Comparison of ENCODE assay signal across 24 mouse cellular contexts in the genomic region with DNA sequence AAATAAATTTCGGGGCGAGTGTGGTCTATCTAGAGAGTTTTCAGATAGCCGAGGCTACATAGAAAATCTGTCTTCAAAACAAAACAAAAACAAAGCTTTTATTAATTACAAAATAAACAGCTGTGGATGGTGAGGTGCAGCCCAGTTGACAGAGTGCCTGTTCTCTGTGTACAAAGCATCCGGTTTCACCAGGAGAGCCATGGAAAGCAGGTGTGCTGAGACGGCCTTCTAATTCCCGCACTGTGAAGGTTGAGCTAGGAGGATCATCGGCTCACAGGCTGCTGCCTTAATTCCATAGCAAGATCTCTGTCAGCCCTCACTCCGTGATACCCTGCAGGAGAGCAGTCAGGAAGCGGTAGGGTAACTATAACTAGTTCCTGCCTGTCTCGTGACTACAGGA.
DNase-seq lines count a peak whose midpoint lies in the region; ATAC-seq lines count a peak whose summit lies in the region.
"Had no signal": no experiment of that assay in that cellular context is flagged by ENCODE, and none has a peak within 500 bp of the region (broad histone marks: within the 10 kb centered on the region; RNA-seq: fewer than 3 reads in every experiment).

No protein-coding gene starts in this region.

- no peak overlapping the region for H3K9ac ChIP-seq in embryonic facial prominence, embryonic 14.5 days (ENCODE audit: low read depth, low read length)
- H3K9ac ChIP-seq in embryonic facial prominence, embryonic 15.5 days, result no peak overlapping the region
- no peak overlapping the region for H3K9ac ChIP-seq in stomach, embryonic 15.5 days
- H3K9ac ChIP-seq: embryonic facial prominence, embryonic 13.5 days; forebrain, embryonic 15.5 days; heart, embryonic 12.5 days; hindbrain, embryonic 15.5 days had no signal

- H3K4me2 ChIP-seq in embryonic facial prominence, embryonic 14.5 days (ENCODE audit: low read depth, low read length), result no peak overlapping the region
- no peak overlapping the region for H3K4me2 ChIP-seq in embryonic facial prominence, embryonic 15.5 days (replicated peaks)
- H3K4me2 ChIP-seq in stomach, embryonic 15.5 days, result no peak overlapping the region
- H3K4me2 ChIP-seq: embryonic facial prominence, embryonic 13.5 days; forebrain, embryonic 15.5 days; heart, embryonic 12.5 days; hindbrain, embryonic 15.5 days had no signal

- H3K27ac ChIP-seq in embryonic facial prominence, embryonic 14.5 days (replicated peaks; ENCODE audit: low read depth, low read length), result no peak overlapping the region
- no peak overlapping the region for H3K27ac ChIP-seq in embryonic facial prominence, embryonic 10.5 days (replicated peaks)
- no peak overlapping the region for H3K27ac ChIP-seq in embryonic facial prominence, embryonic 15.5 days (replicated peaks)
- H3K27ac ChIP-seq in stomach, embryonic 15.5 days, result peak overlapping the region; percentile 8; the same call in 1 of the 2 replicates
- H3K27ac ChIP-seq: embryonic facial prominence, embryonic 13.5 days; forebrain, embryonic 10.5 days; forebrain, embryonic 15.5 days; heart, adult 2 months; hindbrain, embryonic 15.5 days had no signal

- no peaks in the 10 kb centered on the region for H3K27me3 ChIP-seq in embryonic facial prominence, embryonic 14.5 days (replicated peaks; ENCODE audit: control insufficient read depth, insufficient read depth, low read length)
- H3K27me3 ChIP-seq in embryonic facial prominence, embryonic 10.5 days (replicated peaks; ENCODE audit: low read depth, poor library complexity, severe bottlenecking), result no peaks in the 10 kb centered on the region
- H3K27me3 ChIP-seq in embryonic facial prominence, embryonic 15.5 days, result no peaks in the 10 kb centered on the region
- no peaks in the 10 kb centered on the region for H3K27me3 ChIP-seq in stomach, embryonic 15.5 days (replicated peaks)
- H3K27me3 ChIP-seq: embryonic facial prominence, embryonic 13.5 days; forebrain, embryonic 15.5 days; heart, embryonic 12.5 days; hindbrain, embryonic 15.5 days had no signal

- H3K4me3 ChIP-seq in embryonic facial prominence, embryonic 14.5 days (ENCODE audit: low read depth, low read length), result no peak overlapping the region
- no peak overlapping the region for H3K4me3 ChIP-seq in embryonic facial prominence, embryonic 10.5 days
- no peak overlapping the region for H3K4me3 ChIP-seq in embryonic facial prominence, embryonic 15.5 days (replicated peaks)
- H3K4me3 ChIP-seq in stomach, embryonic 15.5 days (replicated peaks), result no peak overlapping the region
- H3K4me3 ChIP-seq: embryonic facial prominence, embryonic 13.5 days; erythroblast, embryonic 14.5 days; forebrain, embryonic 10.5 days; forebrain, embryonic 15.5 days; heart, adult 2 months; heart, embryonic 12.5 days; hindbrain, embryonic 15.5 days had no signal

- peak; percentile 45 for DNase-seq in embryonic facial prominence, embryonic 14.5 days (ENCODE audit: low spot score)
- no peak for DNase-seq in embryonic facial prominence, embryonic 10.5 days (ENCODE audit: low spot score)
- DNase-seq in lung, postnatal 36 days, result peak; percentile 12
- DNase-seq in lung, postnatal 25 days (ENCODE audit: low spot score), result no peak
- no peak for DNase-seq in cerebellum, postnatal 25 days
- DNase-seq: adrenal gland, adult 8-10 months; adrenal gland, postnatal 36 days; B cell, adult 2 months; cerebellum, adult 11 months; cerebellum, adult 8-10 months; cerebellum, postnatal 14 days; heart, adult 2 months; heart, postnatal 36 days had no signal

- no peaks in the 10 kb centered on the region for H3K4me1 ChIP-seq in embryonic facial prominence, embryonic 14.5 days (ENCODE audit: control insufficient read depth, insufficient read depth, low read length)
- H3K4me1 ChIP-seq in embryonic facial prominence, embryonic 10.5 days, result no peaks in the 10 kb centered on the region
- no peaks in the 10 kb centered on the region for H3K4me1 ChIP-seq in embryonic facial prominence, embryonic 15.5 days
- no peaks in the 10 kb centered on the region for H3K4me1 ChIP-seq in stomach, embryonic 15.5 days
- H3K4me1 ChIP-seq: forebrain, embryonic 10.5 days; forebrain, embryonic 15.5 days; heart, embryonic 12.5 days; hindbrain, embryonic 15.5 days had no signal

- H3K9me3 ChIP-seq in embryonic facial prominence, embryonic 14.5 days (ENCODE audit: control insufficient read depth, low read length), result no peaks in the 10 kb centered on the region
- no peaks in the 10 kb centered on the region for H3K9me3 ChIP-seq in embryonic facial prominence, embryonic 10.5 days
- no peaks in the 10 kb centered on the region for H3K9me3 ChIP-seq in embryonic facial prominence, embryonic 15.5 days (replicated peaks)
- no peaks in the 10 kb centered on the region for H3K9me3 ChIP-seq in stomach, embryonic 15.5 days
- H3K9me3 ChIP-seq: embryonic facial prominence, embryonic 13.5 days; forebrain, embryonic 10.5 days; forebrain, embryonic 15.5 days; G1E; heart, embryonic 12.5 days; hindbrain, embryonic 15.5 days had no signal

- 72% methylated on average over 10 of the region's 10 CpGs for WGBS in embryonic facial prominence, embryonic 14.5 days
- 85% methylated on average over 10 of the region's 10 CpGs for WGBS in embryonic facial prominence, embryonic 10.5 days
- 78% methylated on average over 10 of the region's 10 CpGs for WGBS in embryonic facial prominence, embryonic 15.5 days
- 56% methylated on average over 10 of the region's 10 CpGs for WGBS in stomach, embryonic 15.5 days

- peaks cover 80% of the 10 kb centered on the region for H3K36me3 ChIP-seq in embryonic facial prominence, embryonic 14.5 days (ENCODE audit: control insufficient read depth, insufficient read depth, low read length)
- peaks cover 100% of the 10 kb centered on the region for H3K36me3 ChIP-seq in embryonic facial prominence, embryonic 10.5 days (replicated peaks)
- H3K36me3 ChIP-seq in embryonic facial prominence, embryonic 15.5 days, result peaks cover 81% of the 10 kb centered on the region
- H3K36me3 ChIP-seq in stomach, embryonic 15.5 days, result peaks cover 33% of the 10 kb centered on the region

- ATAC-seq in embryonic facial prominence, embryonic 14.5 days (ENCODE audit: low read depth), result peak; percentile 75; the same call in 1 of the 2 replicates
- ATAC-seq in embryonic facial prominence, embryonic 15.5 days (ENCODE audit: insufficient number of reproducible peaks, low FRiP score, low TSS enrichment, low read depth), result 0 out of 2 replicates have a peak, but pooled peaks have one; percentile 47
- peak; percentile 63 for ATAC-seq in stomach, embryonic 15.5 days (ENCODE audit: insufficient read depth, low FRiP score, low read depth)
- ATAC-seq in cerebellum, adult (ENCODE audit: insufficient number of reproducible peaks, low FRiP score, low TSS enrichment), result no peak
- ATAC-seq: CD4-positive, CD25-positive, alpha-beta regulatory T cell, adult 4 months; forebrain, embryonic 15.5 days had no signal

Comparison
In these comparisons a context has a peak if more than half of its experiments do, and no peak if none do; other contexts are left out.
1. DNase-seq: peak in embryonic facial prominence, embryonic 14.5 days (single experiment) and lung, postnatal 36 days (single experiment); none in embryonic facial prominence, embryonic 10.5 days (single experiment), lung, postnatal 25 days (single experiment) and cerebellum, postnatal 25 days (0 of 2).